Mouse (Mus musculus): ENCODE results near the gene Ambp.
A peak's percentile ranks its signal among the peaks of the same experiment; 100 is the strongest.

Ambp gene

DNA sequence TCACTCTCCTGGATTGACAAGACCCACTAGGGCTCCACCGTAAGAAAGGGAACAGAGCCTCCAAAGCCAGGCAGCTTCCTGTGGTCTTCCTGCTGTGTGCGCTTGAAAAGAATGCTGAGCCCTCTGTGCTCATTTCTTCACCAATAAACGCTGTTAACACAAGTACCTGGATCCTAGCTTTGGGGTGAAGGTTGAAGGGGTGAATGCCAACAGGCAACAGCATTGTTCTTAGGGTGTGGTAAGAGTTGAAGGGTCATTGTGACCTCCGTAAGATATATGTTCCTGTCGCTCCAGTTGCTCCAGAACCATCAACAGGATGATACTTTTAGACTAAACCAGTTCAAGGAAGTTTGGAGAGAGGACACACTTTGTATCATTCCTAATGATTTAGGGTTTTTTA is at the start of gene Ambp:
TSS of gene Ambp (minus strand) at position 101 of the 400 bp plus-strand sequence.
- DNase-seq, result no peak

DNA sequence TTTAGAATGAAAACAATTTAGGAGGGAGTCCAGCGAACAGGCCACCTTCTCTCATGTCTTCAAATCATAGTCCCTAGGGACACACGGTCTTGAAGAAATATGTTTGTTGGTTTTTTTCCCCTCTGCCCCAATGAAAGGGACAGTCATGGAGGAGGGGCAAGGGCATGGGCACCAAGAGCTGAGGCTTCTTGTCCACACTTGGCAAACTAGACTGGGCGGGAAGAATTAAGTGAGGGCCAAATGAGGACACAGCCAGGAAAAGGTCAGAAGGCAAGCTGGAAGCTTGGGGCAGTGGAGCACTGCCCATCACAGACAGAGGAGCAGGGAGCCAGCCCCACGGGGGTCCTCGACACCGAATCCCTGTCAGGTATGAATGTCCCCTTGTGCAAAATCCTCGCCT is 49.3 kb upstream of the Ambp start:
- DNase-seq, result no peak

DNA sequence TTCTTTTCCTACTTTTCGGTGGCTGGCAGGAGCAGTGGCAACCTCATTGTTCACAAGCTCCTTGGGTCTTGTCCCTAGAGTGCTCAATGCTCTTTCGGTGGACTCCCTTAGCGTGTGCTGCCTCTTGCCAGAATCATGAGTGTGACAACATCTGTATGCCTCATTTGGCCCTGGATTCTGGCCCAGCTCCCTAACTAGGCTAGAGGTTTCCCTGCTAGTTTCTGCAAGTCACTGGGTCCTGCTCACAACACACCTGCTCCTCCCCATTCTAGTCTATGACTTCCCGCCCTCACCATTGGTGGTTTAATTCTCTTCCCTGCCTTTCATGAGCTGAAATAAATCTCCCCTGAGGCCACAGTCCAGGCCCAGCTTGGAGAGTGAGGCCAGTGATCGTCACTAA is 44.8 kb upstream of the Ambp start:
- no peak for DNase-seq

DNA sequence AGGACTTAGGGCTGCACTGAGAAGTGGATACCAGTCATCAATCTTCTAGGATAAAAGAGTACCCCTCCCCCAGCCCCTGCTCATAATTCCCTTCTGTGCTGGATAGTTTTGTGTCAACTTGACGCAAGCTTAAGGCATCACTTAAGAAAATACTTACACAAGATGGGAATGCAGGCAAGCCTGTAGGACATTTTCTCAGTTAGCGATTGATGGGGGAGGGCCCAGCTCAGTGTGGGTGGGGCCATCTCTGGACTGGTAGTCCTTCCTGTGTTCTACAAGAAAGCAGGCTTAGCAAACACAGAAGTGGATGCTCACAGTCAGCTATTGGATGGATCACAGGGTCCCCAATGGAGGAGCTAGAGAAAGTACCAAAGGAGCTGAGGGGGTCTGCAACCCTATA is 39.8 kb upstream of the Ambp start:
- no peak for DNase-seq

DNA sequence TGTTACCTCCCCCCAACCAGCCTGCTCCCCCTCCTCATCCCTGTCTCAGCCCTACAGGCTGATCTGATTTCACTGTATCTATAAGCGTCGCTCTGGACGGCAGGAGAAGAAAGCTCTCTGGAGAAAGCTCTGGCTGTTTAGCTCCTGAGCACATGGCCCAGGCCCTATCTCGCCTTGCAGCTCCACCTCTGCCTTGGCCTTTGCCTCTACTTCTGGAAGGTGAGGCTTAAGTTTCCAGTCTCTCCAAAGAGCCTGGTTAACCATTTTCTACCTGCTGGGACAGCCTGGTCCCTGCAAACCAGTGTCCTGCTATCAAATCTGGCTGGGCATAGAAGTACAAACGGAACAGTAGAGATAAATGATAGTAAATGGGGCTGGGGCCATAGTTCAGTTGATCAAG is 37.0 kb upstream of the Ambp start:
- DNase-seq, result no peak

DNA sequence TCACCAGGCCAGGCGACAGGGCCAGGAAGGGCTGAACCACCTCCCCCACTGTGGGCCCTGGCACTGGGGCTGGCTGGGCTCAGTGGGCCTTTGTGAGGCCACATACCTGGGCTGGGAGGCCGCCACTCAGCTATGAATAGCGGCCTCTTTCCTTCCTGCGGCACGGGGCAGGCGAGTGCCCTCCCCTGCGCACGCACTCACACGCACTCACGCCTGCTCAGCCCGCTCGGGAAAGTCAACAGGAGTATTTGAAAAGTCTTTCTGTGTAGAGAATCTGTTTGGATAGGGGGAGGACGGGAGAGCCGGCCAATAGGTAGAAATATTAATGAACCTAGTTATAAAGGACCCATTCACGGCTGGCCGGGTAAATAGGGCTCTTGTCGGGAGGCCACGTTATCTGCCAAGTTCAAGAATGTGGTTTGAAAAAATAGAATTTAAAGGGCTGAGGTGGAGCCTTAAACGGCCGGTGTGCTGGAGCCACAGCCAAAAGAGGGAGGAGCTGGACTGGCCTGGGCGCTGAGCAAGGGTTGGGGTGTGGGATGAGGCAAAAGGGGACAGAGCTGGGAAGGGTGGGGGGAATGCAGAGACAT is 31.8 kb upstream of the Ambp start:
- DNase-seq, result peak; percentile 65

DNA sequence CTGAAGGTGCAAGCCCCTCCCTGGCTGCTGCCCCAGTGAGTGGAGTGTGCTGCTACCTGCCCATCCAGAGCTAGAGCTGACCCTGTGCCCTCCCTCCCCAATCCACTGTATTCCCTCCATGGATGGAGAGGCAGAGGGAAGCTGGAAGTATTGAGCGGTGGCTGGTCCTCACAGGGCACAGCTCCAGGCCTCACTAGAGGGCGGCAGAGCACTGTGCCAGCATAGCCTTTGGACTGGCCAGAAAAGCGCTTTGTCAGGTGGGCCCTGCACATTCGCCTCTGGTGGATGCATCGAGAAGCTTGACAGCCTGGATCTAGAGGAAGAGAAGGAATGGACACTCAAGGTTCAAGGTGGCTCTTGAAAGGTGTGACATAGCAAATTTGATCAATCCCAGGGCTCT is 27.0 kb upstream of the Ambp start:
- DNase-seq, result peak; percentile 69

DNA sequence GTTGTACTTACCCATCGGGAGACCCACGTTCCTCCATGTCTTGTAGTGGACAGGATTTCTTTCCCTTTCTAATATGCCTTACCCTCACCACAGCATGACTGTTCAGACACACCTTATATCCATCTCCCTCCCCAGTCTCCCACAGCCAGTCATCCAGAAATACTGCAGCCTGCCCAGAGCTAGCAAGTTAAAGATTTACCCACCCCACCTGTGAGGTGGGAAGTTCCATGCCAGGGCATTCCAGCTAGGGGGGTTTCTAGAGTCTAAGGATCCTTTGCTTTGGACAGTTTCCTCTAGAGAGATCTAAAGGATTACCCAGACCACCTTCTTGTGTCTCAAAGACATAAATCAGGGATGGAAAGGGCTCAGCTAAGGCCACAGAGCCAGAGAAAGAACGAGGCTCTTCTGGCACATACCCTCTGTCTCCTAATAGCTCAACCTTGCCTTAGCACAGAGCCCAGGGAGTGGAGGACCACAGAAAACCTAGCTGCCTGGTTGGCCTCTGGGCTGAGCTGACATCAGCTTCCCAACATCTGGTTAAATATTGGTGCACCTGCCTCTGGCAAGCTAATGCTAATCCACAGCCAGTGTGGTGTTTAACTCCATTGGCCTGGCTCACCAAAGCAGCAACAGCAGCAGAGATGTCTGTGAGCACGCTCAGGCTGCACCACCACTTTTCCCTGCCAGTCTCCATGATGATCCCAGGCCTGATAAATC is 17.5 kb upstream of the Ambp start, which contains the start of gene Kif12:
TSS of gene Kif12 (minus strand) at position 163 of the 717 bp plus-strand sequence.
- no peak for DNase-seq

DNA sequence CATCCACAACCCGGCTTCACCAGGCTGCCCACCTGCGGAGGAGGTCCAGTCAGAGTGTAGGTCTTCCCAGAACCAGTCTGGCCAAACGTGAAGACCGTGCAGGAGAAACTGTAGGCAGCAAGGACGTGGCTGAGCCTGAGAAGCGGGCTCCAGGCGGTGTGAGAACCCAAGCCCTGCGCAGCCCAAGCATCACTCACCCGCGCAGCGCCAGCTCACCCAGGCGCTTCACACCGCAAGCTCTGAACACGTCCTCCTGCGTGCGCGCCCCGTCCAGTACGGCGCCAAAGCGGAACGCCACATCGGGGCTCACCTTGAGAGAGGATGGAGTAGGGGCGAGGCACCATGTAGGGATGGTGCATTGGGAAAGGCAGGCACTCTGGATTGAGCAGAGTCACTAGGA is 16.5 kb upstream of the Ambp start:
- no peak for DNase-seq

DNA sequence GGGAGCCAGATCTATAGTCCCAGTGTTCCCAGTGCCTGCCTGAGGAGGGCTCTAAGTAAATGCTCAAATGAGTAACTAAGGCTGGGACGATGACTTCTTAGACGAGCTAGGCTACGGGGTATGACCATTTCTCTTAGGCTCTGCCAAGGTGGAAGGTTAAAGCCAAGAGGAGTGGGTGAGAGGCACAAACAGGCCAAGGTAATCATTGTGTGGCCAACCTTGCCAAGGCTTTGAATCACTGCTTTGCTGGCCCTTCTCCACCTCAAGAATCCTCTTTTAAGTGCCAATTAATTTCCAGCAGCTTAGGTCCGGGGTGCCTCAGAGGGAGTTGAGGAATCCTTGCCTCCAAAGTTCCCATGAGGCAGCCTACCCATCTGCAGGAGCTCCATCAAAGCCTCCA is 15.5 kb upstream of the Ambp start:
- no peak for DNase-seq

DNA sequence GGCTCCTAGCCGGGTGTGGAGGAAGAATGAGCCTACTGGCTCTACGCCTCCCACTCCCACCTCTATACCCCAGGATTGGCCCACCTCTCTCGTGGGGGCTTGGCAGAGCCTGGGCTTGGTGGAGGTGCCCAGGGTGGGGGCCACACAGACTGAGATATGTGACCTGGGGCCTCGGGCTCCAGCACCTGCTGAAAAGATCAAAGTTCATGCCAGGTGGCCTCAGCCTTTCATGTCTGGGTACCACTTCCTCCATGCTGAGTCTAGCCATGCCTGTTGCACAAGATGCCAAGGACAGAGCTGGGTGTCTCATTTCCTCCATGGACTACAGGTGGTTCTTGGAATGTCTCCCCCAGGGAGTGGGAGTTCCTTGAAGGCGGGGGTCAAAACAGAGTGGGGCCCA is 11.7 kb upstream of the Ambp start:
- DNase-seq, result no peak

DNA sequence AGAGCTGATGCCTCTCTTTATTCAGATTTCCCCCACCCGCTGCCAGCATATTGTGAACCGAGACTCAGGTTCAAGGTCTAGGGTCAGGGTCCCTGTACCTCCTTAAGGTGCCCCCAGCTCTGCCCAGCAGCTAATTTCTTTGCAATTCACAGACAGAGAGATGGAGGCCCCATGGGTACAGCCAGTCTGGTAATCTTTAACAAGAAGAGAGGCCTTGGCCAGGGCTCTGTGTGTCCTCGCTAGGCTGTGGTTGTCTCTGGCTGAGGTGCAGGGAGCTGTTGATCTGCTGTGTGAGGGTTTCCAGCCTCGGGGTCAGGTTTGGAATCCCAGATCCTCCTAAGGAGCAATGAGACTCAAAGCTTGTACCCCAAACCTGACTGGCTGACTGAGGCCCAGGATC is 11.0 kb upstream of the Ambp start:
- no peak for DNase-seq

DNA sequence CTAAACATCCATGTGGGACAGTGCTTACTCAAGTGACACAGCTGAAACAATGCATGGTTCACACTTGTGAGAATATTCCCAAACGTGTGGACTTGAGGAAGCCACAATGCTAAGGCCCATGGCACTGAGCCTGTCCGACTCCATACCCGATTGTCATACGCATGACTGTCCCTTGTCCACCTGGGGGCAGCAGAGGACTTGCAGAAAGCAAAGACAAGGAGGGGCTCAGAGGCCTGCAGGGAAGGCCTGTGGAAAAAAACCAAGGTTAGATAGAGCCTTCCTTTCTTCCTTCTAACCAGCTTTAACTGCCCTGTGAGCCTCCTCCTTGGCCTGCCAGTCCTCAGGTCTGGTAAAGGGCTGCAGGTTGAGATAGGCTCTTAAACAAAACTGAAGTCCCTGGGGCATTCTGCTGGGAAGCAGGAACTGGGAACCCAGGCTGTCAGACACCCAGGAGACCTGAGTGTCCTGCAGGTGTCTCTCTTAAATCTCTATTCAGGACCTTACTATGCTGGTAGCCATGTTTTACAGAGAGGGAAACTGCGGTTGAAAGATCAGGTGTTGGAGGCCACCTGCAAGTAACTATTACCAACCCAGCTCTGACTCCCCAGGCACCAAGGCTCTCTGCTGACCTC is 4.5 kb upstream of the Ambp start:
- DNase-seq, result peak; percentile 85

DNA sequence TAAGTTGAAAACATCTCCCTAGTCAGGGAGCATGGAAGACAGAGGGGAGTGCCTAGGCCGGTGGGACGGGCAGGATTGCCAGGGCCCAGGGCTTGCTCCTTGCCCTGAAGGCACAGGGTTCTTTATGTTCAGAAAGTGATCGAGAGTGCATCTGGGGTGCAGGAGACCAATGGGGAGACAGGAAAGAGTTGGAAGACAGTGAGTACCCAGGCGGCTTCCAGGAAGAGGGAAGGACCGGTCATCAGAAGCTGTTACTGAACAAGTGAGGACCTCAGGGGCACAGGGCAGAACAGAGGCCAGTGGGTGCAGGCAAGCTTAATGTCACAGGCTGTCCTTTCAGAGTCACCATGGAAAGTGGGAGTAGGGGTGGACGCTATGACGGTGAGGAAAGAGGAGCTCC is 3.6 kb upstream of the Ambp start:
- DNase-seq, result no peak

DNA sequence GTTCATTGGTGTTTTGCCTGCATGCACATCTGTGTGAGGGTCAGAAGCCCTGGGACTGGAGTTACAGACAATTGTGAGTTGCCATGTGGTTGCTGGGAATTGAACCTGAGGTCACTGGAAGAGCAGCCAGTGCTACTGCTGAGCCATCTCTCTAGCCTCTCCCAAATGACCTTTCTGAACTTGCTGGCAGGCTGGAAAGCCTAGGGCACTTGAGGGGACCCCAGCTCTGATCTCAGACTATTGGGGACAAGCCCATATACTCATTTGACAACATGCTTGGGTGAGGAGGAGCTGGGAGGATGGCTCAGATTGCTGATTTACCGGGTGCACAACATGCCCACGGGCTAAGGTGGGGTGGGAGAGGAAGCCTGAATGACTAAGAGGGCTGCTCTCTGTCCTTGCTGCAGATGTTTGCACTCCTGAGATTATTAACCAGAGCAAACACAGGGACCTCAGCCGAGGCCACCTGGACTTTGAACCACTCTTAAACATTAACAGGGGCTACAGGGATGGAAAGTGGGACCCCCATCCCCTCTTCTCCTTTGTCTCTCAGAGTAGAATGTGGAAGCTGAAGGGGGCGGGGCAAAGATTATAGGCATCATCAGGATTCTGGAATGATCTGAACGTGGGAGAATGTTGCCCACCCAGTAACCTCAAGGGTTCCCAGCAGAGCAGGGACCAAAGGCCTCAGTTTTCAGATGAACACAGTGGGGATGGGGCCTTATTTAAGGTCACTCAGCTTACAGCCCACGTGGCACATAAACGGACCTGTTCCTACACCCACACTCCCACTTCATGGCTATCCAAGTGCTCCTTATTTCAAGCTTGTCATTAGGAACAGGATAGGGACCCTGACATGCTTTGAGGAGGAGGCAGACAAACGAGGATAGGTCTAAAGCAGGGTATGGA is 2.4 kb upstream of the Ambp start:
- no peak for DNase-seq

DNA sequence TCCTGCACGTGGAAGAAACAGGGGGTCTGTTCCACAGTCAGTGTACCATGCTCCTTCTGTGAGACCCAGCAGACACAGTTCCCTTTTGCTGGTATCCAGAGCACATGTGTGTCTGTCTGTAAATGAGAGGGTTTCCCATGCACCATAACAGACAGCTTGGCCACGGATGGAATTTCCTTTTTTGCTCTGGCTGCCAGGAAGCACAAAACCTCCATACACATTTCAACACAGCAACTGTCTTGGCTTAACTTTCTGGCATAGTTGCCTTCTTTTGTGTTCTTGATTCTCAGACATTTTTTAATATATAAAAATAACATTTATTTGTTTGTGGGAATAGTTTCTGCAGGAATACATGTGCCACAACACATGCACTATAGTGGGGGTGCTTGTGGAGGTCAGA is 997 bp upstream of the Ambp start:
- DNase-seq, result no peak

DNA sequence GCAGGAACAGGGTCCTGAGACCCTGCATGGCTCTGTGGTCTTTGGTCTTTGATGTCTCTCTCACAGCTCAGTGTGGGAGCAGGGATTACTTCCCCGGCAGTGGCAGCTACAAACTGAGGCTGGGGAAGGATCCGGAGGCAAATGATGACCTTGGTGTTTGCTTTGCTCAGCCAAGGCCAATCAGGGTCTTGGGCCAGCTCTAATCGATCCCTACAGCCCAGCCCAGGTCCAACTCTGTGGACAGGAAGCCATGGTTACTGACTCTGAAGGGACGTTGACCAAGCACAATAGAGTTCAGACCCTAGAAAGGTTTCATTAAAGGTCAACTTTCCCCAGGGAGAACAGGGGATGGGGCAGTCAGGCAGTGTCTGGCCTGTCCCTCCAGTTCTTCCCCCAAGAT is 571 bp downstream of the Ambp start:
- DNase-seq, result no peak

DNA sequence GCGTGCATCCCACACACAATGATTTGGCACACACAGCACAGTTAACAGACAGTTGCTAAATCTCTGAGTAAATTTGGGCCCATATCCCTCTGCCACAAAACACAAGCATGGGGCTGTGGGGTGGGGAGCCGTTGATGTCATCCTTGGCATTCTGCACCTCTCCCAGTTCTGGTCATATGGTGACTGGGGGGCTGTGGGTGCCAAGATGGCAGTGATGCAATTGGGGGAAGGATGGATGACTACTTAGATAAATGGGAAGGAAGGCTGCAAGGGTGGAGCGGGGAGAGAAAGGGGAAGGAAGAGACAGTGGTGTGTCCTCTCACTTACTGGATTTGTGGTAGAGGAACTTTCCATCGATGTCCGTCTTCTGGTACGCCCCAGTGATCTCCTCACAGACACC is 3.5 kb downstream of the Ambp start:
- DNase-seq, result peak; percentile 3

DNA sequence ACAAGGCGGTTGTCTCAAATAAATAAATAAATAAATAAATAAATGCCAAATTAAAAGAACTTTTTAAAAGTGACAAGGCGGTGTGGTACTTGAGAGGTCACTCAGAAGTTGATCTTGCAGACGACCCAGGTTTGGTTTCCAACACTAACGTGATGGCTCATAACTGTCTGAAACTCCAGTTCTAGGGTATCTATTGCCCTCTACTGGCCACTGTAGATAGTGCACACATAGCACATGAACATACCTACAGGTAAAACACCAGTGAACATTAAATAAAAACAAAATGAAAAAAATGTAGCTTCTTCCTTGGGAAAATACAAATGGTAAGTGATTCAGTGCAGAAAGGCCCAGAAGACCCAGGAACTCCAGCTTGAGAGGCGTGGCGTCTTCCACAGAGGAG is 7.3 kb downstream of the Ambp start:
- no peak for DNase-seq

DNA sequence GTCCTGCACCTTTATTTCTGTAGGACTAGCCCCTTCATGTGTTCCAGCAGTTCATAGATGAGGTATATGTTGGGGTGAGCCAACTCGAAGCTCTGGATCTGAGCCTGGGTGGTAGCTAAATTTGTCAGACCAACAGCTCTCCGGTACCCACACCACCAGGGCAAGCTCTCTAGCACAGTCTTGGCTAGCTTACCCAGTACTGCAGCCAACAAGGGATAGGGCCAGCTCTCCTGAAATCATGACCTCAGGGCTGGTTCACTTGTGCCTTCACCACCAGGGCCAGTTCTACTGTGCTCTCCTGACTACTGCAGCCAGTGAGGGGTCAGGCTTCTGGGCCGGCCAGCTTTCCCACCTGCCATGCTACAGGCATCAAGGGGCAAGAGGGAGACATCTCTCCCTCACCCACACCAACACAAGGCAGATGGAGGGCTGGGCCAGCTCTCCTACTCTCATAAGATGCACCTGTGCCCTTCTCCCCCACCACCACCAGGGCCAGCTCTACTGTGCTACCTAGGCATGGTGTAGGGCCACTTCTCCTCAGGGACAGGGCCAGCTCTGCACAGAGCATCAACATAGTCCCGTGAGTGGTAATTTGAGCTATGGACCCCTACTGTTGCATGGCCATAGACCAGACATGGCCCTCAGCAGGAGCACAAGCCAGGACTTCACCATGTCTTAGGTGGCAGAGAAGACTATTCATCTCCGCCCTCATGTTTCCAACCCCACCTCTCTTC is 24.5 kb downstream of the Ambp start:
- DNase-seq, result no peak

DNA sequence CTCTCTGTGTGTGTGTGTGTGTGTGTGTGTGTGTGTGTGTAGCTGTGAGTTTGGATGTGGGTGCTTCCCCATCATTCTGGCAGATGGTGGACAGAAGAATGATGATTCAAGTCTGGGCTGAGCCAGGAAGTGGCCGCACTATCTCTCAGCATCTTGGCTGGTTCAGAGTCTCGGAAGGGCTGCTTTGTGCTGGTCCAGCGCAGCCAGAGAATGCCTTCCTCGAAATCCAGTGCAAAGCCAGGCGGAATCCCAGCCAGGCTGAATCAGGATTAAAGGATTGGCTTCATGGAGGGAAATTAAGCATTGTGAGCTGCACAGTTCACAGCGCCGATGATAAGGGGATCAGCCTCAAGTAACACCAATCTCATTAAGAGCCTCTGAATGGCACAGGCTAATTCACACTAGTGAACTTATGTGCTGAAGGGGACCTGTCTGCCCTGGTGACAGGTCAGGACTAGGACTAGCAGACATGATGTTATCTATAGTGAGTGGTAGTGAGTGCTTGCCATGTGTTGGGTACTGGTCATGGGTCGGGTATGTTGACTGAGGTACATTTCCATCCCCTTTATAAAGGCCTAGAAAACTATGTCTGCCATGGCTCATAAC is 29.6 kb downstream of the Ambp start:
- no peak for DNase-seq
